Mouse (Mus musculus) neutrophil, adult 59 days (primary cell): ENCODE results near the gene Il12rb2. TPM values are rescaled to one million over a fixed set of nuclear protein-coding genes. Genes with fewer than 3 reads are reported as not detected.

ENCODE experiments used
- total RNA-seq, 2 experiments: library from RNA; stranded (reverse); gene quantifications; 1 replicate in 1 of 2; 2 replicates in 1 of 2; pipeline ENCODE4 v1.2.4; 2023

The Il12rb2 gene
- 1 to 10 TPM; 3.1 to 4.3 TPM for total RNA-seq

DNA sequence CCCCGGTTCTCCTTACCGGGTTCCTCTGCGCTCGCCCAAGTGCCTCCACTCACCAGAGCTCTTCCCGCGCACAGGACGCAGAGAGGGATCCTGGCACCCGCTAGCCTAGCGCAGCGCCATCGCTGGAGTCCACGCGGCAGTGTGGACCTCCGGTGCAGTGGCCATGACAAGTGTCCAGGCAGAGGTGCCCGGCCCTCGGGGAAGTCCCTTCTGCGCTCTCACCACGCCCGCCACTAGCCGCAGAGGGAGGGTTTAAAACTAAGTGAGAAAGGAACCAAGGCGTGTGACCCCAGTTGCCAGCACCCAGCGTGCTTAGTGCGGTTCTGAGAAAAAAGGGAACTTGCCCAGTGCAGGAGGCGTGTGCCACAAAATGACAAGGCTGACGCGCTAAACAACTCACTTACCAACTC, at the start of gene Il12rb2:
TSS of gene Il12rb2 (minus strand) at position 207 of the 410 bp plus-strand sequence.

Other genes with a start within 250 kb of the Il12rb2 start
- gene Serbp1, start 138.0 kb downstream of the Il12rb2 start, total RNA-seq, result 100 to 1,000 TPM; 162 to 186 TPM
- gene Il23r, start 115.7 kb upstream of the Il12rb2 start, total RNA-seq, result not detected
- gene Tacstd2, start 159.6 kb upstream of the Il12rb2 start, total RNA-seq, result 10 to 100 TPM; 41.0 to 44.8 TPM